Mouse (Mus musculus) monocyte, adult 5-6 weeks (primary cell): ENCODE results near the gene Sfmbt2. TPM values are rescaled to one million over a fixed set of nuclear protein-coding genes. Genes with fewer than 3 reads are reported as not detected.

ENCODE experiments used
- ATAC-seq: fragments of 153-309, 156-312 bp; replicated peaks from 2 replicates; pipeline ENCODE4 v1.8.0; 2017; ENCODE audit warnings: mild to moderate bottlenecking; ENCODE audit not compliant: low TSS enrichment, insufficient number of reproducible peaks, severe bottlenecking, poor library complexity, low FRiP score
- total RNA-seq: library from RNA; stranded (forward); fragments of 200-1000, 200-491, 200-594 nt; gene quantifications from 3 replicates; pipeline ENCODE4 v1.2.3, GENCODE M21; 2017

The Sfmbt2 gene
- total RNA-seq, 1 experiment from 2014 or later = not detected

DNA sequence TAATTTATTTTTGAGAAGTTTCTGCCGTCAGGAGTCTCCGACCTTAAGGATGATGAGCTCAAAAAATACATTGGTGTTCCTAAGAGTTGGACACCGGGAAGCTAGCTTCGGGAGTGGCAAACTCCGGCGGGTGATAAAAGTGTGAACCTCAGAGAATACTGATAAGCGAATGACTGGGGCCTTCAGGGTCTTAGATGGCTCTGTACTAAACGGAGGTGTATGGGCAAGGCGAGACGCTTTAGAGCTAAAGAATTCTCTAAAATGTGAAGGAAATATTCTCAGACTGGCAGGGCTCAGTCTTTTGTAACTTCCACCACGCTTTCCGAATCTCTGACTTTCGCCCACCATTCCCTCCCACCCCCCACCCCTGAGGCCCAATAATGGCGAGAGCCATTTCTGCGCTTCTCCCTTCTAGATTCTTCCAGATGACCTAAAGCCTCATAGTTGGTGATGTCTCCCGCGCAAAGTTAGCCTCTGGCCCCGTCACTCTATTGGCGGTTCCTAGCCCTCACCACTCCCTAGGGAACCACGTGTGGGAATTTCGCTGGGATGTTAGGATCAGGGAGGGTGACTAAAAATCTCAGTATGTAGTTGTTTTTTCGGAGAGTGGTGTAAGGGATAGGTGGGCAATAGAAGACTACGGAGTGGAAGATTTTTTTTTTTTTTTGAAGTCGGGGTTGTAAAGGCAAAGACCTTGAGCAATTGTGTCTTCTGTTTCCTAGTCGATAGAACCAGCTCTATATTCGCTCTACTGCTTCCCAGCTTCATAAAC lies 563 bp downstream of the Sfmbt2 start:
- ATAC-seq = no peak

DNA sequence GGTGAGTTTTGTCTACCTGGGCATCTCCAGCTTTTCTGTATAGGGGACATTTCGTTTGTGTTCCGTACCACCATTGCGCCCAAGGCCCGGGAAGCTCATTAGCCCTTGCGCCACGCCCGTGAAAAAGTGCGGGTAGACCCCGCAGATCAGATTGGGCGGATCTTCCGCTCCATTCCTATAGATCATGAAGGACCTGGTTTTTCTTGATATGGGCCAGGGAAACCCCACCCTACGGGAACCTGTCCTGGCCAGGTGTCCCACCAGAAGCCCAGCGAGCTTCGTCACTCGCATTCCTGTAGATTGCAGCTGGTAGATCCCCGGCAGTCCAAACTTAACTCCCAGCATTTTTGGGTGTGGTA lies 1.1 kb downstream of the Sfmbt2 start:
- ATAC-seq = no peak

DNA sequence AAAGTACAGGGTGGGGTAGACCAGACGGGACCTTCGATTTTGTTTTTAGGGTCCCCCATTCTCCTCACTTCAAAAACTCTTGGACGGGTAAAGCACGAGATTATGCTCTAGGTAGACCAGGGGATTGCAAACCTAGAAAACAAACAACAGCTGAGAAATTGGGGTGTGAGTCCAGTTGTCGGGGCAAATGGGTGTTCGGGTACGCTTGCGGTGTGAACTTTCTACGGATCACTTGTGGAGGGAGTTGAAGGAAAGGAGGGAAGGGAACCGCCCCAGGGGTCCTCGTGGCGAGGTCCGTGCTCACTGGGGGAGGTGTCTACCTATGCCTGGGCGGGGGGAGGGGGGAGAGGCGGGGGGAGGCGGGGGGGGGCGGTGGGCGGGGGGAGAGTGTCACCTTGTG lies 1.6 kb downstream of the Sfmbt2 start:
- no peak for ATAC-seq

DNA sequence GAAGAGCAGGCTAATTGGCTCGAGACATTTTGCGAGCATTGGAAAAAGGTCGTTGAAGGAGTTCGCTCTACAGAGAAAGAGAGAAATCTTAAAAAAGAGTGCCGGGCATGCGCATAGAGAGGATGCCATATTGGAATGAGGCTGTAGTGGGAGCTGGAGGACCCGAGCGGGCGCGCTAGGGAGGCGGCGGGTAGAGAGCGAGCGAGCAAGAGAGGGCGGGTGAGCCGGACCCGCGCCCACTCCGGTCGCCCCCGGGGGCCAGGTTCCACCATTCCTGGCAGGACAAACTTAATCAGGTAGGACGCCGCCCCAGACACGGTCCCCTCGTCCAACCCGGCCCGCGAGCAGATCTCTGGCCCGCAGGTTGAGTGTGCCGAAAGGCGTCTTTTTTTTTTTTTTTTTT lies 2.0 kb downstream of the Sfmbt2 start:
- ATAC-seq = no peak

DNA sequence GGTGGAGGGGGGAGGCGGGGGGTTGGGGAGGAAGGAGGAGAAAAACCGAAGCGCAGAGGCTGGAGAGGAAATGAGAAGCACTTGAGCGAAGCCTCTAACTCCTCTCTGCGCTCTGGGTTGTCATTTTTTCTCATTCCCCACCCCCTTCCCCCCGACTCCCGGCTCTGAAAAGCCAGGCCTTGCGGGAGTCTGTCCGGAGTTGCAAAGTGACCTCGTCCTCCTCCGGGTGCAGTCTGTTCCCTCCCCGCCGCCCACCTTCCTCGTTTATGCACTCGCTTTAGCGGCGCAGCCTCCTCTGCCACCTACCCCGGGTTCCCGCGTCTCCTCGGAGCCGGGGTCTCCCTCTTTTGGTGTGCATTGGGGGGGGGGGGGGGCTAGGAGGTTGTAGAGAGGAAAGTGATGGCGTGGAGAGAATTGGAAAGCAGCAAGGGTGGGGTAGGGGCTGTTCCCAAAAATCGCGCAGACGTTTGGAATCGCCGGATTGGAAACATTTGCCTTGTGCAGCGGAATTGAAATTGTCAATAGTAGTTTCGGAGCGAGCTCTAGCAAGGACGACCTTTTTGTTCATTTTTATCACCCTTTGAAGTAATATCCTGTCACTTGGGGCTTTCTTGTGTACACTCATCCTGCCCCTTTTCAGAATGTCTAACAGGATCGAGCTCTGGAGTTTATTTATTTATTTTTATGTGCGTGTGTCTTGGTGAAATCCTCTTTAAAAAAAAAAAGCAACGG lies 2.6 kb downstream of the Sfmbt2 start:
- no peak for ATAC-seq

DNA sequence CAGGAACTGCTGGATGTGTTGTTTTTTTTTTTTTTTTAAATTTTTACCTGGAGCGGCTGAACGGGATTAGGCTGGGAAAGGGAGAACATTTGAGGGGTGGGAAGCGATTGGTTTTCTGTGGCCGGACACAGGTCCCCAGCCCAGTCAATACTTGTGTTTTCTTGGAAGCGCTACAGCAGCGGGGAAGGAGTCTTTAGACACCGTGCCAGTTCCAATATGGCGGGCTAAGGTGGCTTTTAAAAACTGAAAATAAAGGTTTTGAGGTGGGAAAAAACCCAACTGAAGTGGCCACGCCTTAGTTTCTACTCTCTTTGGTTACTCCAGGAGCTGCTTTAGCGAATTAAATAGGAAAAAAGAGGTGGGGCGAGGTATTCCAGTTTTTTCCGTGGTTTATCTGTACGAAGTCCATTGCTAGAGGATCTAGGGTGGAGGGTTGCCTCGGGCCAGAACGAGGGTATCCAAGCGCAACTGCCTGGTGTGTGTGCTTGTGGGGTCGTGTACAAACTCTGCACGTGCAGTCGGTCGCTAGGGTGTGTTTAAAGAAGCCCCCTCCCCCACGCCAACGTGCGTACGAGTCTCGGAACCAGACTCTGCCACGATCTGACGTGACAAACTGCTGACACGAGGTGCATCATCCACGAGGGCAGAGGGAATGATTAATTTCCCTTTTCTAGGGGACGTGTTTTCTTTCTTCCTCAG lies 3.3 kb downstream of the Sfmbt2 start:
- ATAC-seq = no peak

DNA sequence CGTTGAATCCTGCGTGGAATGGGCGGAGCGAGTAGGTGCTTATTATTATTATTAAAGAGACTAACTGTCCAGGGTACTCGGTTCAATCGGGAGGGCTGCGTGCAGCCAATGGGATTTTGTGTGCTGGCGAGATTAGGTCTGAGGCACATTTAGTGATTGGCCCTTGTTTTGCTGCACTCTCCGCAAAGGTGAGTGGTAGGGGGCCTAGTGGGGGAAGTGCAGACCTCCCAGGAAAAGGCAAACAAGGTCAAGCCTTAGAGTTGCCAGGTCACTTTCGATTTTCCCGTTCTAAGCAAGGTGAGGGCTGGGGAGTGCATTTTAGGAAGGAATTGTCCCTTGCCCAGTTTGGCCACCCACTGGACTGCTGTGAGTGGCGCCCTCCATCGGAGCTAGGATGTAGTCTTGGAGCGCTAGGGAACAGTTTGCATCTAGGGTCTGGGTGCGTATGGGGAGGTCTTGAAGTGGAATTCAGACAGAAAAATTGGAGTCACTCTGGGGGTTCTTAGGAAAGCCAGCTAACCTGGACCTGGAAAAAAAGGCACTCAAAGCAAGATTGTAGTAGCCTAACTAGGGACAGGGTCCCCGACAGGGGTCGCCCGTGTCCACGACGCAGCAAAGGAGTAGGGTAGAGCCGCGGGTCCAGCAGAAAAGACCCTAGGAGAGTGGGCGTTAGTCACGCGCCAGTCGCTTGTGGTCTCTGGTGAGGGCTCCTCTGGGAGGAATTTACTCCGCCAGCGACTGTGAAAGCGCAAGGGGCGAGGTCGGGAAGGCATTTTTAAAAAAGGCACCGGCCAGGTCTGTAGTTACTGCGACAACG lies 4.1 kb downstream of the Sfmbt2 start:
- ATAC-seq = no peak

DNA sequence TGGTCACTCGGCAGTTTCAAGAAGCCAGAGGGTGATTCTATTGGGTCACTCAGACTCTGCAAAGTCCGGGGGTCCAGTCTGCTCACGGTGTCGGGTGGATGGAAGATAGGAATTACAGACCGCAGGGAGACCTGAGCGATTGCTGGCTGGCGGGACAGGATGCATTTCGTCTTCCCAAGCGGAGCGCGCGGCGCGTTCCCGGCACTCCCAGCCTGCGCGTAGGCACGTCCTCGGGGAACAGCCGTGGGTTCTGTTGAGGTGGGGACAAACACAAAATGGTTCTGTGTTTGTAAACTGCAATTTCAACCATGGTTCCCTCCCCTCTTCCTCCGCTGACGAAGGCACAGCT lies 4.7 kb downstream of the Sfmbt2 start:
- ATAC-seq = no peak

DNA sequence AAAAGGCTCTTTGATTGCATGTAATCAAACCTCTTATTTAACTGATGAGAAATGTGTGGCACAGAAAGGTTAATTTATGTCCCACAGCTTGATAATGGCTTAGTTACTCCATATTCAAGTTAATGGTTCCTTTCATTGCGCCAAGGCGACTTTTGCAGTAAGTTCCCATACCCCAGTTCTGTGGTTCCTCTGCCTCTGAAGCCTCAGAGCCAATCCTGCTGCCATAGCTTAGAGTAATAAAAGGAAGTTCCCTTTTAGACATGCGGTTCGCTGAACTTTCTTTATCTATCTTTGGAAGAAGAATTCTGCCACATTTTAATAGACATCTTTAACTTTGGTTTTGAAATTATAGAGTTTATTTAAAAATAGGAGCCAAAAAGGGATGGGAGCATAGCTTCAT lies 19.7 kb downstream of the Sfmbt2 start:
- ATAC-seq = no peak

DNA sequence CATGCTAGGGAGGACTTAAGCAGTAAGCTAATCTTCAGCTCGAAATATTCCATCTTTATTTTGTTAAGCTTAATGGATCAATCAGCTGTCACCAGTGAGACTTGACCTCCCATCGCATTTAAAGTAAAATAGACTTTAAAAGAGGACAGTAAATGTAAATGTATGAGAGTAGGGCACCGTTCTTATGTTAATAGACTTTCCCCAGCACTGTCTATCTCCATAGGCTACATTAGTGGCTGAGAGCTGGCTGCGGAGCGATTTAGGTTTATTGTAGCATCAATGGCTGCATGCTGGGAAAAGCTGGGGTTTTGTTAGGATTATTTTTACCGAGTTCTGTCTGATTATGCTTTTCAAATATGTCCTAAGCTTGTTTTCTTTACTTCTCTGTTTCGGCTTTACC lies 20.5 kb downstream of the Sfmbt2 start:
- no peak for ATAC-seq

DNA sequence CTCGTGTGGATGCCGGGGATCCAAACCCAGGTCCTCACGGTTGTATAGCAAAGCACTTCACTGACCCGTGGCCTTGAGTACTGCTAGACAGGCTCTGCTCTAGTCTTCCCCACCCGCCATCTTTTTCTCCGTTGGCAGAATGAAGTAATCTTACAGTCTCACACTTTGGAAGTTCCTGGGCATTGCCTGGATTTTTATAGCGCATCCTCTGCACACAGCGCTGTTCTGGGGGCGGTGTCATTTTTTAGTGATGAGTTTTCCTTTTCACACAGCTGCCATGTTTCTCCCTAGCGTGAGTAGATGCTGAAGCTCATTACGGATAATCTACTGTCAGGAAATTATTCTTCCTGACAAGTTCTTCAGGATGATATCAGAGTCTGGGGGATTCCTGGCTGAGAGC lies 24.8 kb downstream of the Sfmbt2 start:
- no peak for ATAC-seq

DNA sequence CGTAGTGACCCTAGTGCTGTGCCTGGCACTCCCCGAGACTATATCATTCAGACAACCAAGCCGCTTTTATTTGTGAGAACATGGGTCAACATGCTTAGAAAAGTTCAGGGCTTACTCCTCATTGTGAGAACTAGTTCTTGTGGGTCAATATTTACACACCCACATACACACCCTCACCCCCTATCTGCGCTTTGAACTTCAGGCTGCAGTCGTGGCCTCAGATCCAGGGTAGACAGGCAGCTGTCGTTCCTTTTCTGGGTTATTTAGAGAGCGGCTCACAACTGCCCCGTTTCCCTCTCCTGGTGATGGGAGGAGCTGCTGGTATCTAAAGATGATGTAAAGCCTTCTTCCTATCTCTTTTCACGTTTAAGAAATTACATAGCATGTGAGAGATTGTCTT lies 27.5 kb downstream of the Sfmbt2 start:
- no peak for ATAC-seq

DNA sequence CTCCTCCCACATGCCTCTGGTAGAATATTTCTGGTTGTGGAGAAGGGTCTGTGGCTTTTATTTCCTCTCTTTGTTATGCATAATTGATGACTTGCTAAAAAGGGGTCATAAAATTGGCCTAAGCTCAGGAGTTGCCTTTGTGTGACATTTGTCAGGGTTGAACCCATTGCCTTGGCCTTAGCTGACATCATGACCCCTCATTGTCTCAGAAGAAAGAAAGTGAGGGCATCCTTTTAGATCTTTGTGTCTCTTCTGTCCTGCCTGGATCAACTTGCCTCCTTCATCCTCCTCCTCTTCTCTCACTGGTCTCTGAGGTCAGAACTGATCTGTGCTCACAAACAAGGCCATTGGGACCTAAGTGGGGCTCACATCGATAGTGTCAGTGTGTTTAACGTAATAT lies 35.8 kb downstream of the Sfmbt2 start:
- no peak for ATAC-seq

DNA sequence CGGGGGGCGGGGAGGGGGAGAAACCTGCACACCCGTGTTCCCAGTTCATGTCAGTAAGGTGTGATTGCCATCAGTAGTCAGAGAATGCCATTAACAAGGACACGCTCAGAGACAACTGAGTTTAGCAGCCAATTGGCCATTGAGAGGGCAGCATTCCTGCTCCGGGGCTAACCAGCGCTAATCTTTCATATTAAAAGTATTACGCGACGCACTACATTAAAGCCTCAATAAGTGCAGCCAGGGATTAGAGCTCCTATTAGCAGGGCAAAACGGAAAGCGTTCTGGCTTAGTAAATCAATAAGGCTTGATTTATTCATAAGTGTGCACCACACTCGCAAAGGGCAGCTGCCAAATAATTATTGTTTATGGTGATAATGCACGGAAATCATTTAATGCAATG lies 39.1 kb downstream of the Sfmbt2 start:
- ATAC-seq = no peak

DNA sequence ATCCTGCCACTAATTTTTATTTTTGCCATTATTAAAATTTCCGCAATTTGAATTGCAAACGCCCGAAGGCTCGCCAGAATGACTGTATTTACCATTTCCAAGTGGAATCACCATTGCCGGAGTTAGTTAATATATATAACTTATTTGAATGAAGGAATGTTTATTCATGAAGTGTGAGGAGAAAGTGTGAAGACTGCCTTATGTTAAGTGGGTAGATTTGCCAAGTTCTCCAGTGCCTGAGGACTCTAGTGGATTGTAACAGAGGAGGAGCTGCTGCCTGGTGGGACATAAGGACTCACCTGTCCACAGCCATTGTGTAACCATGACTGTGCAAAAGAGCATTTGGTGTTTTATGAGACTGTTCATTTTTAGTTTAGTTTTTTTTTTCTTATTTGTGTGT lies 39.8 kb downstream of the Sfmbt2 start:
- ATAC-seq = no peak

DNA sequence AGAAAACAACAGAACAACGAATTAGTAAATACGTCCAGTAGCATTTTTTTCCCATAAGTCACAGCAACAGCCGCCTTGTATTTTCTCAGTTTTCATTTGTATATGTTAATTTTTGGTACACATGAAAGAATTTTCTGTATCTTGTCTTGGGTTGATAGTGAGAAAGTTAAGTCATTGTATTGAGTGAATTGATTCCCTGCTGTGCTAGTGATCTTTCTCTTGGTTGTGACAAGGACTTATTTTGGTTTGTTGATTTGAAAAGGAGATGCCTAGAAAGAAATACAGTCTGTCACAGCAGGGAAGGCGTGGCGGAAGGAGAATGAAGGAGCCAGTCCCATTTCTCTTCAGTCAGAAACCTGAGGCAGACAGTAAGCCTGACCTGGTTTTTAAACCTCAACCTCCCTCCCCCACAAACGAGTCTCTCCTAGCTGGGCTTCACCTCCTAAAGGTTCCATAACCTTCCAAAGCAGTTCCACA lies 50.7 kb downstream of the Sfmbt2 start:
- ATAC-seq = no peak

DNA sequence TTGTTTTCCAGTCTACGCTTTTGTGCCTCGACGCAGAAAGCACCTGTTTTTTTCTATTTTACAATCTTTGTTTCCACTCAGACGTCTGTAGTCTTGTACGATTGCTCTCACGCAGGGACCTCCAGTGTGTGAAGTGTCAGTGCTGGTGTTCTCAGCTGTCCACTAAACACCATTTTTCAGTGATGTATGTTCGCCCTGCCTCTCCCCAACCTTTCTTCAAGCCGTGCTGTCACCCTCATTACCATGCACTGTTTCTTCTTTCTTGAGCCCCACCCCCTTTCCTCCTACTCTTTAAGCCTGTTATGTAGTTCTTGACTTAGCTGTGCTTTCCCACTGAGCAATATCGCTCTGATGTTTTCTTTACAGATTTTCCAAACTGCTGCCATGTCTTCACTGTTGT lies 67.0 kb downstream of the Sfmbt2 start:
- ATAC-seq = no peak

DNA sequence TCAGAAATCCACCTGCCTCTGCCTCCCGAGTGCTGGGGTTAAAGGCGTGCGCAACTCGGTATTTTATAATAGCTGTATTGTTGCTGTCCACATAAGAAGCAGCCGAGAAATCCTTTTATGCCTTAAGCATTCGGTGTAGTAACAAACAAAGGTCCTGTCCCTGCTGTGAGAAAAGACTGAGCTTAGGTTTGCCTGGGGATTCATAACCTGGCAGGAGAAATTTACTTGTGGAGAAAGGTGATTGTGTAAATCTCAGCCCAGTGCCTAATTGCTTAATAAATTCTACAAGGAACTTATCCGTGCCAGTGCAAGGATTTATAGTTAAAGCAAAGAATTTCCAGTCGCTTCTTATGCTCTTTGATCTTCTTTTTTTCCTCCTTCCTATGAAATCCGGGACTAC lies 71.5 kb downstream of the Sfmbt2 start:
- no peak for ATAC-seq

DNA sequence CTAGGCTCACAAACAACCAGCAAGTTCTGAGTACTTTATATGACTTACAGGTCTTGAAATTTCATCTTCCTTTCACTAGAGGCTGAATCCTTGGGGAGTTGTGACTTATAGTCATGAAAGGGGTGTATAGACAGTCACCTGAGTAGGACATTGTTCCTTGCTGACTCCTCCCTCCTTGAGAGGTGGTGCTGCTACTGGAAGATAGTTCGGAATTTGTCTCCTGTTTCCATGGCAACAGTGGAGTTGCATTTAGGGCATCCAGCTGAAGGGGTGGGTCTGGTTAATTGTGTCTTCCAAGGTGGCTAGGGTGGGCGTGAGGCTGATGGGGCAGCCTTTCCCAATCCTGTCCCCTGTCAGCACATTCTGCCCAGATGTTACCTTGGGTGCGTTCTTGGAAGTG lies 83.3 kb downstream of the Sfmbt2 start:
- no peak for ATAC-seq
